Mouse (Mus musculus) E14TG2a.4 (cell line): ENCODE results near the gene Camk1.

Experiments
- CTCF ChIP-seq: conservative IDR thresholded peaks from 2 replicates; pipeline ENCODE4 v1.5.1; 2014; ENCODE audit warnings: low read length
- POU5F1 ChIP-seq: IDR thresholded peaks from 2 replicates; pipeline ENCODE4 v1.6.1; 2014; ENCODE audit warnings: low read length, borderline replicate concordance

- no peak for TF ChIP-seq CTCF
- no peak for TF ChIP-seq POU5F1
Observed at GRCm38 (mm10) chr6:113290346-113290745, 53.4 kb downstream of the Camk1 start.
